Mouse (Mus musculus): ENCODE measurements around the gene Olfr464. TPM values are rescaled to one million over a fixed set of nuclear protein-coding genes. Genes with fewer than 3 reads are reported as not detected.

Olfr464 gene
- not detected in 2 replicates for polyA plus RNA-seq (2015; fragmentation: Nextera tagmentation; extraction: Ambion mirVana)

DNA sequence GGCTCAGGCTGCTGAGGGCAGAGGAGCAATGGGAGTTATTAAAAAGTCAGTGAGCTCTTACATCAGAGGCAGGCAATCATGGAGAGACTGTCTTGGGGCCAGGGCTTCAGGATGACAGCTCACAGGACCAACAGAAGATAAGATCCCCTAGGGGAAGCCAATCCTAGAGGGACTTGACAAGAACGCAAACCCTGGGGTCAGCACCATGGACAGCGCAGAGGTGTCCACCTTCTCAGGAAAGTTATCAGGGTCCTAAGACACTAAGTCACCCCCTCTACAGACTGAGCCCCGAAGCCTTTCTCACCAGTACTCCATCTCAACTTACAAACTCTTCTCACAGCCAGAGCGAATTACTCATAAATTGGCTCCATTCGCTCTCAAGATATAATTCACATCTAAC is at the start of gene Olfr464:
Olfr464 (minus strand) TSS at position 2 of the 400 bp plus-strand sequence.
- H3K9ac ChIP-seq (ENCODE audit: low read length) = no peak within 1 kb of the TSS
- H3K27ac ChIP-seq (ENCODE audit: low read length) = no peak within 1 kb of the TSS
- H3K36me3 ChIP-seq (ENCODE audit: control insufficient read depth, insufficient read depth, low read length) = no peaks in the 10 kb centered on the region
- H3K4me3 ChIP-seq (ENCODE audit: low read length) = no peak within 1 kb of the TSS
- H3K9me3 ChIP-seq (ENCODE audit: control insufficient read depth, low read length) = no peaks in the 10 kb centered on the region
- no peak within 1 kb of the TSS for H3K4me2 ChIP-seq (ENCODE audit: low read depth, low read length)
- H3K4me1 ChIP-seq (replicated peaks; ENCODE audit: control insufficient read depth, insufficient read depth, low read length) = no peaks in the 10 kb centered on the region
- no peak for ATAC-seq (ENCODE audit: low read depth)
- 23% methylated on average over 5 of the region's 5 CpGs for WGBS
- H3K27me3 ChIP-seq (ENCODE audit: control insufficient read depth, insufficient read depth, low read depth, low read length) = no peaks in the 10 kb centered on the region

DNA sequence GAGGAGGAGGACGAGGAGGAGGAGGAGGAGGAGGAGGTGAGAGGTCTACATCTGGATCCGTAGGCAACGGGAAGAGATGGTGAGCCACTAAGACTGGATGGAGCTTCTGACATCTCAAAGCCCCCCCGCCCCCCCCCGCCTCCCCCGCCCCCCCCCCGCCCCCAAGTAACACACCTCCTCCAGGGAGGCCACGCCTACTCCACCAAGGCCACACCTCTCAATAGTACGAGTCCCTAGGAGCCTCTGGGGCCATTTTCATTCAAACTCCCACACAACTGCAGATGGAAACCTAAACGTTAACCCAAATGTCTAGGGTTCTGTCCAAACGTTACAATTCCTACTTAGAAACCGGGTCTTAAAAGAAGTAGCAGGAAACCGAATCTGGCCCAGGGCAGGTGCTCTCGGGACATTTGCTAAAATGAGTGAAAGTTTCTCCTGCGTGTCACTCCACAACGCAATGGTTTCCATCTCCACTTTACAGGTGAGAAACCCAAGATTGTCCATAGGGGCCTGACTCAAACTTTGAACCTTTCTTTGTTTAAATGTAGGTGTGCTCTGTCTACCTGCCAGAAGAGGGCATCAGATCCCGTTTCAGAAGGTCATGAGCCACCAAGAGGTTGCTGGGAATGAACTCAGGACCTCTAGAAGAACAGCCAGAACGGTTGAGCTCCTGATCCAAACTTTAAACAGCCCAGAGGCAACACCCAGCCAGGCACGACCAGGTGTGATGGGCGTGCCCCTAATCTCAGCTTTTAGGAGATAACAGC is 47.8 kb upstream of the Olfr464 start:
- H3K4me1 ChIP-seq (replicated peaks; ENCODE audit: control insufficient read depth, insufficient read depth, low read length) = 0 out of 2 replicates have a peak, but pooled peaks cover 2% of the 10 kb centered on the region
- no peaks in the 10 kb centered on the region for H3K9me3 ChIP-seq (ENCODE audit: control insufficient read depth, low read length)
- no peak for ATAC-seq (ENCODE audit: low read depth)
- H3K9ac ChIP-seq (ENCODE audit: low read length) = no peak overlapping the region
- H3K27ac ChIP-seq (ENCODE audit: low read length) = no peak overlapping the region
- no peak overlapping the region for H3K4me3 ChIP-seq (ENCODE audit: low read length)
- H3K36me3 ChIP-seq (ENCODE audit: control insufficient read depth, insufficient read depth, low read length) = no peaks in the 10 kb centered on the region
- WGBS = 13% methylated on average over 19 of the region's 20 CpGs
- no peaks in the 10 kb centered on the region; the same call in 1 of the 2 replicates for H3K27me3 ChIP-seq (ENCODE audit: control insufficient read depth, insufficient read depth, low read depth, low read length)
- peak overlapping the region; percentile 60; the same call in 1 of the 2 replicates for H3K4me2 ChIP-seq (ENCODE audit: low read depth, low read length)

DNA sequence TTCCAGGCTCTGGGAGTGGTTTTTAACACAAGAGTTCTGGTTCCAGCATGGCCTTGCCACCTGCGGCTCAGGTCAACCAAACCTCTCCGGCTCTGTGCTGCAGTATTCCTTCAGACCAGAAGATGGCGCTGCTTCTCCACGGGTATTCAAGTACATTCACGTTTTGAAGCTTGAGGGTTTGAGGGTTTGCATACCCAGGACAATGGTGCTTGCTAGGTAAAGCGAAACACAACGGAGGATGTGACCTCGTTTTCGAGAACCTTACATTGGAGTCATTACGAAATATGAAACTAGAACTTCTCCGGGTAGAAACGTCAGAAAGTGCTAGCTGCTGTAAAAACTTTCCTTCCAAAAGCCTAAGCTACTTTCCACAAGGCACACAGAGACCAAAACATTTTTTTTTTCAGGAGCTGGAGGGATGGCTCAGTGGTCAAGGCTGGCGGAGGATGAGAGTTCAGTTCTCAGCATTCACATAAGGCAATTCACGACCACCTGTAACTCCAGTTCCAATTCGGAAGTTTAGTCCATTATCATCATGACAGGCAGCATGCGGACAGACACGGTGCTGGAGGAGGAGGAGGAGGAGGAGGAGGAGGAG is 47.0 kb upstream of the Olfr464 start:
- H3K9me3 ChIP-seq (ENCODE audit: control insufficient read depth, low read length) = no peaks in the 10 kb centered on the region
- WGBS = 3% methylated on average over 16 of the region's 17 CpGs
- H3K27me3 ChIP-seq (ENCODE audit: control insufficient read depth, insufficient read depth, low read depth, low read length) = no peaks in the 10 kb centered on the region; the same call in 1 of the 2 replicates
- H3K4me1 ChIP-seq (replicated peaks; ENCODE audit: control insufficient read depth, insufficient read depth, low read length) = 0 out of 2 replicates have a peak, but pooled peaks cover 2% of the 10 kb centered on the region
- peak overlapping the region; percentile 41; the same call in 1 of the 2 replicates for H3K9ac ChIP-seq (ENCODE audit: low read length)
- H3K27ac ChIP-seq (ENCODE audit: low read length) = no peak overlapping the region
- H3K4me2 ChIP-seq (ENCODE audit: low read depth, low read length) = peak overlapping the region; percentile 60
- peak overlapping the region; percentile 38 for H3K4me3 ChIP-seq (ENCODE audit: low read length)
- no peaks in the 10 kb centered on the region for H3K36me3 ChIP-seq (ENCODE audit: control insufficient read depth, insufficient read depth, low read length)
- peak; percentile 51; the same call in 1 of the 2 replicates for ATAC-seq (ENCODE audit: low read depth)

DNA sequence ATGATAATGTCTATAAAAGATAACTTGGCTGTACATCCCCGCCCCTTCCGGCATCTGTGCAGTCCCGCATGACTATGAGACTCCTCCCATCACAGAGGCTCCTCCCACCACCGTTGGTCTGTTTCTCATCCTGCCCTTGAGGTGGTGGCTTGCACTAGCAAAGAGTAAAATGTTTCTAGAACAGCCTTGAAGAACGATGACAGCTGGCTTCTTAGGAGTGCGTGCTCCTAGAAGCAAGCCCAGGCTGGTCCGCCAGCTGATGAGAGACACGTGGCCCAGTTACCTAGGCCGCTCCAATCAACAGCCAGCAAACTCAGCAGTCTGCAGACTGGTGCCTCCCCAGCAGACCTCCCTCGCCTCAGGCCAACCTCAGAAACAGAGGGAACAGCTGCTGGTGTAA is 45.4 kb upstream of the Olfr464 start:
- Histone ChIP-seq H3K9ac (ENCODE audit: low read length) (peak overlapping the region; percentile 14; the same call in 1 of the 2 replicates), H3K4me2 (ENCODE audit: low read depth, low read length) (no peak overlapping the region), H3K9me3 (ENCODE audit: control insufficient read depth, low read length) (no peaks in the 10 kb centered on the region), H3K36me3 (ENCODE audit: control insufficient read depth, insufficient read depth, low read length) (no peaks in the 10 kb centered on the region), H3K27ac (ENCODE audit: low read length) (no peak overlapping the region), H3K4me3 (ENCODE audit: low read length) (no peak overlapping the region), H3K4me1 (replicated peaks; ENCODE audit: control insufficient read depth, insufficient read depth, low read length) (0 out of 2 replicates have a peak, but pooled peaks cover 2% of the 10 kb centered on the region), H3K27me3 (ENCODE audit: control insufficient read depth, insufficient read depth, low read depth, low read length) (no peaks in the 10 kb centered on the region; the same call in 1 of the 2 replicates)
- 23% methylated on average over 10 of the region's 10 CpGs for WGBS
- no peak for ATAC-seq (ENCODE audit: low read depth)

DNA sequence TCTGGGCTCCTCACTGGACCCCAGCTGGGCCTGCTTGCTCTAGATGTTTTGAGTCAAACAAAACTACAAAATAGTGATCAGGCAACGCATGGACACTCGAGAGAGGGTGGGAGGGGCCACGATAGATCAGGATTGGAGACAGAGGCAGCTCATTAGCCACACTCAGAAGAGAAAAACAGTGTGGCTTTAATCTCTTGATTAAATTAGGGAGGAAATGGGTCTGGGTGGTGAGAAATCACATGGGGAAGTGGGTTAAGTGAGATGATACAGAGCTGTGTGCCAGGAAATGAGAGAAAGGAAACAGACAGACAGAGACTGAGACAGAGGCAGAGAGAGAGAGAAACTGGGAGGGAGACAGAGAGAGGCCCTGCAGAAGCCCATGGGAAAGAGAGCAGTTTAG is 44.5 kb upstream of the Olfr464 start:
- H3K4me2 ChIP-seq (ENCODE audit: low read depth, low read length) = no peak overlapping the region

DNA sequence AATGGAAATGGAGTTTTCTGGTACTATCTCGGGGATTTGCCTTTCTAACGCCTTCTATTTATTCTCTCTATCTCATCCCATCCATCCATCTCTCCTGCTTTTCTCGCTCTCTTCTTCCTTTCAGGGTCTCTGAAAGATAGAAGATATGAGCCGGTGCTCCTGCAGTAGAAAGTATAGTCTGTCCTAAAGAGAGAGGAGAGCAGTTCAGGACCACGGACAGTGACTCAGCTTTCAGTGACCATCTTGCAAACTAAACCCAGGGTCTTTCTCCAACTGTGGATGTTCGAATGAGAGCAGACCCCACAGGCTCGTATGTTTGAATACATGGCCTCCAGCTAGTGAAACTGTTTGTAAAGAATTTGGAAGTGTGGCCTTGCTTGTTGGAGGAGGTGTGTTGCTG is 36.3 kb upstream of the Olfr464 start:
- H3K9ac ChIP-seq (ENCODE audit: low read length) = no peak overlapping the region
- H3K4me1 ChIP-seq (replicated peaks; ENCODE audit: control insufficient read depth, insufficient read depth, low read length) = no peaks in the 10 kb centered on the region
- no peak for ATAC-seq (ENCODE audit: low read depth)
- H3K4me2 ChIP-seq (ENCODE audit: low read depth, low read length) = no peak overlapping the region
- H3K36me3 ChIP-seq (ENCODE audit: control insufficient read depth, insufficient read depth, low read length) = no peaks in the 10 kb centered on the region
- H3K27ac ChIP-seq (ENCODE audit: low read length) = no peak overlapping the region
- no peak overlapping the region for H3K4me3 ChIP-seq (ENCODE audit: low read length)
- WGBS = 30% methylated on average over 7 of the region's 7 CpGs
- H3K9me3 ChIP-seq (ENCODE audit: control insufficient read depth, low read length) = no peaks in the 10 kb centered on the region
- no peaks in the 10 kb centered on the region for H3K27me3 ChIP-seq (ENCODE audit: control insufficient read depth, insufficient read depth, low read depth, low read length)

More for the DNA sequence above, 44.5 kb upstream of the Olfr464 start:
- no peak for ATAC-seq (ENCODE audit: low read depth)
- Histone ChIP-seq H3K9ac (ENCODE audit: low read length) (no peak overlapping the region), H3K27me3 (ENCODE audit: control insufficient read depth, insufficient read depth, low read depth, low read length) (no peaks in the 10 kb centered on the region; the same call in 1 of the 2 replicates), H3K9me3 (ENCODE audit: control insufficient read depth, low read length) (no peaks in the 10 kb centered on the region), H3K4me3 (ENCODE audit: low read length) (no peak overlapping the region), H3K4me1 (replicated peaks; ENCODE audit: control insufficient read depth, insufficient read depth, low read length) (0 out of 2 replicates have a peak, but pooled peaks cover 2% of the 10 kb centered on the region), H3K36me3 (ENCODE audit: control insufficient read depth, insufficient read depth, low read length) (no peaks in the 10 kb centered on the region), H3K27ac (ENCODE audit: low read length) (no peak overlapping the region)
- 31% methylated on average over 3 of the region's 3 CpGs for WGBS

DNA sequence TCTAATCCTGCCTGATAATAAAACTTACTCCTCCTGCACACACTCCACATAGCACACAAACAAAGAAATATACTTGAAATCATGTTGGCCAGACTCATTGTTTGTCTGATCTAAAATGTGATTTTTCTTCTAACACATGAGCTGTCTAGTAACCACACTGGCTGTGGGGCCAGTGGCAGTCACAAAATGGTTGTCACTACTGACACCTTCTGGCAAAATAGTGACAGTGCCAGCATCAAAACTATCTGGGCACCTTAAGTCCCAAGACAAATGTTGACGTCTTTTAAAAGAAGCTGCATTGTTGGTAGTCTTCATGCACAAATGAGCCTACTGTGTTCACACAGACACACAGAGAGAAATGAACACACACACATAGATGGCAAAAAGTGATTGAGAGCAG is 34.4 kb upstream of the Olfr464 start:
- Histone ChIP-seq H3K4me2 (ENCODE audit: low read depth, low read length) (no peak overlapping the region), H3K4me3 (ENCODE audit: low read length) (no peak overlapping the region), H3K27ac (ENCODE audit: low read length) (no peak overlapping the region), H3K4me1 (replicated peaks; ENCODE audit: control insufficient read depth, insufficient read depth, low read length) (no peaks in the 10 kb centered on the region), H3K27me3 (ENCODE audit: control insufficient read depth, insufficient read depth, low read depth, low read length) (no peaks in the 10 kb centered on the region), H3K9me3 (ENCODE audit: control insufficient read depth, low read length) (no peaks in the 10 kb centered on the region), H3K9ac (ENCODE audit: low read length) (no peak overlapping the region), H3K36me3 (ENCODE audit: control insufficient read depth, insufficient read depth, low read length) (no peaks in the 10 kb centered on the region)
- 0% methylated on average over 1 of the region's 1 CpGs for WGBS
- ATAC-seq (ENCODE audit: low read depth) = no peak

DNA sequence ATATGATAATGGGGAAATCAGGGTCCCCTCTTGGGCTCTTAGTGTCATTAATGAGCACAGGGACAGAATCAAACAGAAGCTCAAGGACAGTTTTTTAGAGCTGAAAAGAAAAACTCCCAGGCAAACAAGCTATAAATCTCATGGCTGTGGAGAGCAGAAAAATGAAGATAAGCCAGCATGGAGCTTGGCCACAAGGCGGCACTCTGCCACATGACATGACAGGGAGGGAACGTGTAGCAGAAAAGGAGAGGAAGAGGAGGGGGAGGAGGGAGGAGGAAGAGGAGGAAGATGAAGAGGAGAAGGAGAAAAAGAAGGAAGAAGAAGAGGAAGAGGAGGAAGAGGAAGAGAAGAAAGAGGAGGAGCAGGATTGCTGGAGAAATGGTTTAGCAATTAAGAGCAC is 29.2 kb upstream of the Olfr464 start:
- Histone ChIP-seq H3K4me1 (replicated peaks; ENCODE audit: control insufficient read depth, insufficient read depth, low read length) (no peaks in the 10 kb centered on the region), H3K9me3 (ENCODE audit: control insufficient read depth, low read length) (no peaks in the 10 kb centered on the region), H3K27me3 (ENCODE audit: control insufficient read depth, insufficient read depth, low read depth, low read length) (no peaks in the 10 kb centered on the region), H3K4me2 (ENCODE audit: low read depth, low read length) (no peak overlapping the region), H3K36me3 (ENCODE audit: control insufficient read depth, insufficient read depth, low read length) (no peaks in the 10 kb centered on the region), H3K4me3 (ENCODE audit: low read length) (no peak overlapping the region), H3K9ac (ENCODE audit: low read length) (no peak overlapping the region), H3K27ac (ENCODE audit: low read length) (no peak overlapping the region)
- 0% methylated on average over 2 of the region's 2 CpGs for WGBS
- no peak for ATAC-seq (ENCODE audit: low read depth)

DNA sequence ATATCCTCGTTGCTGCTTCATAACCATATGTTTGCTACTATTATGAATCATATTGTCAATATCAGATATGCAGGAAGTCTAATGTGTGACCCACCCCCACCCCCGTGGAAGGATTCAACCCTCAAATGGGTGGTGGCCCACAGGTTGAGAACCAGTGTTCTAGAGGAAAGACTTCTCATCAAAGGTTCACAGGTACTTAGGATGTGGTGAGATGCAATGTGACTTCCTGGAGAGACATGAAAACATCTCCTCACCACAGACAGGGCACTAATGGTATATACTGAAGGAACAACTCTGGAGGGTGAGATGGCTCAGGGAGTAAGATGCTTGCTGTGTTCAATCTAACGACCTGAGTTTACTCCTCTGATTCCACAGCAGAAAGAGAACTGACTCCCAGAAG is 14.7 kb upstream of the Olfr464 start:
- 54% methylated on average over 3 of the region's 3 CpGs for WGBS
- ATAC-seq (ENCODE audit: low read depth) = no peak
- H3K27ac ChIP-seq (ENCODE audit: low read length) = no peak overlapping the region

More for the DNA sequence above, 14.7 kb upstream of the Olfr464 start:
- Histone ChIP-seq H3K36me3 (ENCODE audit: control insufficient read depth, insufficient read depth, low read length) (no peaks in the 10 kb centered on the region), H3K4me2 (ENCODE audit: low read depth, low read length) (no peak overlapping the region), H3K4me1 (replicated peaks; ENCODE audit: control insufficient read depth, insufficient read depth, low read length) (no peaks in the 10 kb centered on the region), H3K4me3 (ENCODE audit: low read length) (no peak overlapping the region), H3K27me3 (ENCODE audit: control insufficient read depth, insufficient read depth, low read depth, low read length) (no peaks in the 10 kb centered on the region), H3K9ac (ENCODE audit: low read length) (no peak overlapping the region), H3K9me3 (ENCODE audit: control insufficient read depth, low read length) (no peaks in the 10 kb centered on the region)

Data from lung, embryonic 16.5 days (tissue).